Mouse (Mus musculus) hindbrain, embryonic 13.5 days (tissue): ENCODE data around the gene Styx. TPM values are rescaled to one million over a fixed set of nuclear protein-coding genes. Genes with fewer than 3 reads are reported as not detected.

Experiments
- ATAC-seq: fragments of 200-750 bp; cut with Nextera tagmentation; 2 replicates; pipeline ENCODE4 v1.8.0; 2017; ENCODE audit warnings: moderate TSS enrichment; ENCODE audit not compliant: low FRiP score
- H3K27ac ChIP-seq: fragments of 300-500 bp; sonication (generic); 2 replicates; pipeline ENCODE4 v1.5.1; 2015; ENCODE audit warnings: inconsistent platforms, mild to moderate bottlenecking, moderate library complexity
- H3K27me3 ChIP-seq: fragments of 300-500 bp; sonication (generic); 2 replicates; pipeline ENCODE4 v1.6.1; 2015; ENCODE audit warnings: mild to moderate bottlenecking, inconsistent platforms
- H3K36me3 ChIP-seq: fragments of 300-500 bp; sonication (generic); 2 replicates; pipeline ENCODE4 v1.6.1; 2015; ENCODE audit warnings: mild to moderate bottlenecking, inconsistent platforms
- H3K4me1 ChIP-seq: fragments of 300-500 bp; sonication (generic); replicated peaks from 2 replicates; pipeline ENCODE4 v1.6.1; 2015; ENCODE audit warnings: inconsistent platforms
- H3K4me2 ChIP-seq: fragments of 300-500 bp; sonication (generic); 2 replicates; pipeline ENCODE4 v1.6.1; 2015; ENCODE audit warnings: inconsistent platforms, mild to moderate bottlenecking, moderate library complexity
- H3K4me3 ChIP-seq: fragments of 300-500 bp; sonication (generic); 2 replicates; pipeline ENCODE4 v1.5.1; 2015; ENCODE audit warnings: mild to moderate bottlenecking, inconsistent platforms
- H3K9ac ChIP-seq: fragments of 300-500 bp; sonication (generic); 2 replicates; pipeline ENCODE4 v1.6.1; 2015; ENCODE audit warnings: mild to moderate bottlenecking, inconsistent platforms
- H3K9me3 ChIP-seq: fragments of 300-500 bp; sonication (generic); 2 replicates; pipeline ENCODE4 v1.6.1; 2016; ENCODE audit warnings: inconsistent platforms
- WGBS: fragments of 180-500 bp; shearing (Covaris S2); methylation state at CpG from one replicate; pipeline ENCODE4 v1.1.7; 2015; 5-methylcytosine and 5-hydroxymethylcytosine counted together
- polyA plus RNA-seq: library from polyadenylated mRNA; unstranded; fragments of >200 nt; fragmentation: Nextera tagmentation; extraction: Ambion mirVana; gene quantifications from 2 replicates; pipeline ENCODE4 v1.2.1, GENCODE M21; 2015

Styx gene
- polyA plus RNA-seq, 1 experiment from 2014 or later, result 60.5 TPM

DNA sequence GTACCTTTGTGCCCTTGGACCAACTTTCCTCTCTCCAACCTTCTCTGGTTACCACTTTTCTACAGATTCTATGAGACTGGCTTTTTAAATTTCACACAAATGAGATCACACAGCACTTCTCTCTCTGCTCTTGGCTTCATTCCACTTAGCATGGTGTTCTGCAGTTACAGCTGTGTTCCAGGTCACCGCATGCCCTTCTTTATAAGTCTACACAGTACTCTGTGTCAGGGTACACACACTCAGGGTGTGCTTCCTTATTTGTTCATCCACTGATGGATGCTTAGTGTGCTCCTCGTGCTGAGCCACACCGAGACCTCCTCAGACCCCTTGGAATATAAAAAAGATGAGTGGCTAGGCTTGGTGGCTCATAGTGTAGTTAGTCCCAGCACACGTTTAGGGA, 30.8 kb upstream of the Styx start:
- Histone ChIP-seq H3K36me3 (no peaks in the 10 kb centered on the region), H3K9ac (no peak overlapping the region), H3K4me1 (peaks cover 23% of the 10 kb centered on the region), H3K4me3 (no peak overlapping the region), H3K9me3 (no peaks in the 10 kb centered on the region), H3K27me3 (no peaks in the 10 kb centered on the region), H3K27ac (no peak overlapping the region), H3K4me2 (no peak overlapping the region)
- no peak for ATAC-seq
- WGBS, result 83% methylated on average over 4 of the region's 4 CpGs

DNA sequence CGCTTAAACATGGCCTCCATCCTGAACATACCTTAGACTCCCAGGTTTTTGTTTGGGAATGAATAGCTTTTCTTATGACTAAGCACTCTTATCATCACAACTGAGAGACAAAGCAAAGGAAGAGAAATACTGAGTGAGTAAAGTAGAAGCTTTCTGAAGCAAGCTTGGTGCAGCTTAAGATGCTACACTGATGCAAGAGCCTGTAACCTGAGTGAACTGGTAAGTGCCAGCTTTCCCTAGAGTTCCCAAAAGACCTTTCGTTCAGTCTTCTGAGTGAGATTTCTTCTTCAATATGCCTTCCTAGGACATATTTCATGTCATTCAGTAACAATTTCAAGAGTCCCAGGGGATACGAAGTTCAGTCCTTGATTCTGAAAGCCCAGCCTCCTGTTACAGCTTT, 29.8 kb upstream of the Styx start:
- H3K36me3 ChIP-seq, result no peaks in the 10 kb centered on the region
- peaks cover 18% of the 10 kb centered on the region for H3K4me1 ChIP-seq
- H3K27ac ChIP-seq, result no peak overlapping the region
- no peak overlapping the region for H3K4me3 ChIP-seq
- no peaks in the 10 kb centered on the region for H3K9me3 ChIP-seq
- 88% methylated on average over 3 of the region's 3 CpGs for WGBS
- no peak overlapping the region for H3K9ac ChIP-seq
- no peak for ATAC-seq
- no peak overlapping the region for H3K4me2 ChIP-seq
- H3K27me3 ChIP-seq, result no peaks in the 10 kb centered on the region

DNA sequence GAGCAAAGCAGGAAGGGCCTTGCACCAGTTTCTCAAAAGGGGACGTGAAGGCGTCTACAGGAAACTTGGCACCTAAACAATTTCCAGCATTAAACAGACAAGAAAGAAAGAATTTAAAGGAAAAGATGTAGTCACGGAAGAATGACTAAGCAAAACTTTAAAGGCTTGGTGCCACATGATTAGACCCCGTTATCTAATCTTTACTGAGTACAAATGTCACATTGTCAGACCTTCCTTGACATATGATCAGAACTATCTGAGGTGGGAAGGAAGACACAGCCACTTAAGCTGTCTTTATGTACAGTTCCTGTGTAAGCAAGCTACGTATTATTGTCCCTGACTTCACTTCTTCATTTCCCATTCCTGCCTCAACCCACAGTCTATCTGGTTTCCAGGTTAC, 29.3 kb upstream of the Styx start:
- H3K4me2 ChIP-seq, result no peak overlapping the region
- H3K27ac ChIP-seq, result no peak overlapping the region
- ATAC-seq, result no peak
- 85% methylated on average over 5 of the region's 5 CpGs for WGBS
- no peaks in the 10 kb centered on the region for H3K9me3 ChIP-seq
- H3K4me1 ChIP-seq, result peaks cover 14% of the 10 kb centered on the region
- no peak overlapping the region for H3K4me3 ChIP-seq
- H3K27me3 ChIP-seq, result no peaks in the 10 kb centered on the region
- H3K9ac ChIP-seq, result no peak overlapping the region
- no peaks in the 10 kb centered on the region for H3K36me3 ChIP-seq

GRCm38 (mm10) chr14:45322450-45322849, 28.4 kb upstream of the Styx start:
- Histone ChIP-seq H3K4me3 (no peak overlapping the region), H3K9ac (no peak overlapping the region), H3K9me3 (no peaks in the 10 kb centered on the region), H3K27ac (no peak overlapping the region), H3K36me3 (no peaks in the 10 kb centered on the region), H3K27me3 (no peaks in the 10 kb centered on the region), H3K4me1 (peaks cover 7% of the 10 kb centered on the region), H3K4me2 (no peak overlapping the region)
- WGBS, result 85% methylated on average over 2 of the region's 2 CpGs
- ATAC-seq, result no peak

DNA sequence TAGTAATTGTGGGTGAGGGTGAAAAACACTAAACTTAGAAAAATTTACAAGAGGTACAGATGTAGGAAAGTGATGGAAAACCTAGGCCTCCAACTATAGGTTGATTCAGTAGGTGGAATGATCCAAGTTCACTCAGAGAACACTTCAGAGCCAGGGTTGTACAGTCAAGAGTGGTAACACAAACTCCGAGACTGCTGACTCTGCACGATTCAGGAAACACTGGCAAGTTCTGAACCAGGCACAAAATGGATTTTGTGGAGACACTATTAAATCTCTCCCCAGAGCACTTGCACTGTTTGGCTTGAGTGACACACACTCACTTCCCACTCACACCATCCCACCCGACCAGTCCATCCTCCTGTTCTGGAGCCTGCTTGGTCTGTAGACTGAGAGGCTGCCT, 27.6 kb upstream of the Styx start:
- Histone ChIP-seq H3K27ac (no peak overlapping the region), H3K36me3 (no peaks in the 10 kb centered on the region), H3K4me1 (peaks cover 6% of the 10 kb centered on the region), H3K4me2 (no peak overlapping the region), H3K9ac (no peak overlapping the region), H3K4me3 (no peak overlapping the region), H3K27me3 (no peaks in the 10 kb centered on the region), H3K9me3 (no peaks in the 10 kb centered on the region)
- no peak for ATAC-seq
- 91% methylated on average over 3 of the region's 3 CpGs for WGBS

DNA sequence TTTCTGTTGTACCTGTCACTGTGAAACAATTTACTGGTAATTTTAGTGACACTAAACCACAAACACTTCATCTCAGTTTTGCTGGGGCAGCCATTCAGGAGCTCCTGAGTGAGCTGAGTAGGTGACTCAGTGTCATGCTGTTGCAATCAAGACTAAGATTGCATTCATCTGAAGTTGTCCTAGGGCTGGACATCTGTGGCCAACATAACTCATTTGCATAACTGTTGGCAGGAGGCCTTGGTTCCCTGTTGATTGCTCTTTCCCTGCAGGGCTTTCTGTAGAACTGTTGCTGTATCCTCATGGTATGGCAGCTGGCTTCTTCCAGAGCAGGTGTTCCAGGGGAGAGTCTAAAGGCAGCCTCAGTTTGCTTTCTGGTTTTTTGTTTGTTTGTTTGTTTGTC, 25.4 kb upstream of the Styx start:
- H3K36me3 ChIP-seq, result no peaks in the 10 kb centered on the region
- H3K4me2 ChIP-seq, result no peak overlapping the region
- no peak for ATAC-seq
- H3K9ac ChIP-seq, result no peak overlapping the region
- no peak overlapping the region for H3K4me3 ChIP-seq
- peaks cover 4% of the 10 kb centered on the region for H3K4me1 ChIP-seq
- no peaks in the 10 kb centered on the region for H3K27me3 ChIP-seq
- H3K9me3 ChIP-seq, result no peaks in the 10 kb centered on the region
- no peak overlapping the region for H3K27ac ChIP-seq

- H3K27ac ChIP-seq, result no peak overlapping the region
- H3K9ac ChIP-seq, result no peak overlapping the region
- H3K9me3 ChIP-seq, result no peaks in the 10 kb centered on the region
- H3K27me3 ChIP-seq, result no peaks in the 10 kb centered on the region
- H3K4me1 ChIP-seq, result peaks cover 16% of the 10 kb centered on the region
- 93% methylated on average over 4 of the region's 4 CpGs for WGBS
- ATAC-seq, result no peak
- no peak overlapping the region for H3K4me3 ChIP-seq
- H3K36me3 ChIP-seq, result peaks cover 18% of the 10 kb centered on the region
- no peak overlapping the region for H3K4me2 ChIP-seq
Observed at GRCm38 (mm10) chr14:45328072-45328713, 22.7 kb upstream of the Styx start.

- H3K4me3 ChIP-seq, result peak overlapping the region; percentile 89
- WGBS, result 18% methylated on average over 8 of the region's 8 CpGs
- H3K4me2 ChIP-seq, result peak overlapping the region; percentile 50
- peak; percentile 58 for ATAC-seq
- H3K36me3 ChIP-seq, result peaks cover 22% of the 10 kb centered on the region
- H3K27me3 ChIP-seq, result no peaks in the 10 kb centered on the region
- H3K4me1 ChIP-seq, result peaks cover 16% of the 10 kb centered on the region
- H3K27ac ChIP-seq, result peak overlapping the region; percentile 92
- no peaks in the 10 kb centered on the region for H3K9me3 ChIP-seq
- H3K9ac ChIP-seq, result peak overlapping the region; percentile 56; the same call in 1 of the 2 replicates
Observed at GRCm38 (mm10) chr14:45329018-45329588, 21.8 kb upstream of the Styx start.

- Histone ChIP-seq H3K9ac (peak within 1 kb of the TSS; percentile 92), H3K4me3 (peak within 1 kb of the TSS; percentile 89)
- ATAC-seq, result peak; percentile 97
Observed at GRCm38 (mm10) chr14:45329589-45330181, 21.2 kb upstream of the Styx start, which contains the start of gene Psmc6. Gene Psmc6 (plus strand): TSS chr14:45329788.

DNA sequence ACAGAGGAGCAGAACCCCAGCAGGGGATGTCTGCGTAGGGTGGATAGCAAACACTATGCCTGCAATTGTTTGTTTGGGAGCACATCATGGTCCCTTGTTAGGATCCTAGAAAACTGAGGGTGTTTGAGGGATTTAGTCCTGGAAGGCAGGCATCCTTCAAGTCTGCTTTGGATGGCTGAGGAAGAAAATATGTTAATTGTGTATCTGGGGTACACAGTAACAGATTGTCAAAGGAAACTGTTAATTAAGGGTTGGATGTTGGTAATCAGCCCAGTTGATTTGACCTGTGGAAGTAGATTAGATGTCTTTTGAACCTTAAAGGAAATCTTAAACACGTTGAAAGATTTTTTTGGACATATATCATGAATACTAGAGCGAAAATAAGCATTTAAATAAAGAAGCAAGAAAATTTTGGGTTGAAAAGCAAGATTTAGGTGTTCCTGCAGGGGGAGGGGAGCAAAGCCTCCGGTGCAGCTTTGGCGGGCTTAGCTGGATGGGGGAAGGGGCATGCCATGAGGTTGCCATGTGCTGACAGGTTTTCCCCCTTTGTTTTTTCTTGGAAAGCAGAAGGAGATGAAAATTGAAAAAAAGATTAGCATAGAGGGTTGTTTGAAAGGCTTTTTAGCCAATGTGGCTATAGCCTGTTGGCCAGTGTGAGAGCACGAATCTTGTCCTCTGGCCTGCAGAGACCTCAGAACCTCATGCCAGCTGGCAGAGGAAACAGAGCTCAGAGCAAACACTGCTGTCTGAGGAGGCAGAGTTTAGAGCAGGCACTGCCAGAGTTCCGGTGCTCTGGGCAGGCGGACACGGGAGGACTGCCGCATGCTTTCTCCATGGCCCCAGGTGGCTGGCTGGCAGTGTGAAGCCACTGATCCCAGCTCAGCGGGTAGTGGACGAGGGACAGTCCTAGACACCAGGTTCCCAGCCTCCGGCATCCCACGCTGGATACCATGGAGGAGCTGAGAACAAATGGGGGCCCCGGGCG, 13.6 kb downstream of the Styx start:
- 72% methylated on average over 16 of the region's 16 CpGs for WGBS
- Histone ChIP-seq H3K36me3 (peaks cover 10% of the 10 kb centered on the region), H3K27me3 (no peaks in the 10 kb centered on the region), H3K9me3 (no peaks in the 10 kb centered on the region), H3K4me3 (no peak overlapping the region), H3K4me1 (no peaks in the 10 kb centered on the region), H3K27ac (no peak overlapping the region), H3K9ac (no peak overlapping the region), H3K4me2 (no peak overlapping the region)
- ATAC-seq, result 0 out of 2 replicates have a peak, but pooled peaks have one; percentile 17

More at GRCm38 (mm10) chr14:45329589-45330181, 21.2 kb upstream of the Styx start, which contains the start of gene Psmc6:
- peaks cover 25% of the 10 kb centered on the region for H3K36me3 ChIP-seq
- no peaks in the 10 kb centered on the region for H3K27me3 ChIP-seq
- no peaks in the 10 kb centered on the region for H3K9me3 ChIP-seq
- H3K27ac ChIP-seq, result peak within 1 kb of the TSS; percentile 92
- peaks cover 16% of the 10 kb centered on the region for H3K4me1 ChIP-seq
- WGBS, result under 1% methylated on average over 44 of the region's 44 CpGs
- H3K4me2 ChIP-seq, result peak within 1 kb of the TSS; percentile 73

GRCm38 (mm10) chr14:45365196-45365587, 14.3 kb downstream of the Styx start:
- Histone ChIP-seq H3K4me2 (no peak overlapping the region), H3K36me3 (peaks cover 13% of the 10 kb centered on the region), H3K4me3 (no peak overlapping the region), H3K27me3 (no peaks in the 10 kb centered on the region), H3K4me1 (no peaks in the 10 kb centered on the region), H3K27ac (no peak overlapping the region), H3K9ac (no peak overlapping the region), H3K9me3 (no peaks in the 10 kb centered on the region)
- ATAC-seq, result peak; percentile 21; the same call in 1 of the 2 replicates
- 84% methylated on average over 6 of the region's 6 CpGs for WGBS

- Histone ChIP-seq H3K27me3 (no peaks in the 10 kb centered on the region), H3K4me3 (no peak overlapping the region), H3K9ac (no peak overlapping the region), H3K9me3 (no peaks in the 10 kb centered on the region), H3K36me3 (peaks cover 23% of the 10 kb centered on the region), H3K4me2 (no peak overlapping the region), H3K4me1 (no peaks in the 10 kb centered on the region), H3K27ac (no peak overlapping the region)
- ATAC-seq, result no peak
- 89% methylated on average over 3 of the region's 3 CpGs for whole genome bisulfite sequencing
Observed at GRCm38 (mm10) chr14:45378771-45379170, 27.9 kb downstream of the Styx start.
